Mouse (Mus musculus) kidney, embryonic 14.5 days (tissue): ENCODE results near the gene Man2a1. TPM values are rescaled to one million over a fixed set of nuclear protein-coding genes. Genes with fewer than 3 reads are reported as not detected.

Experiments used
- ATAC-seq: fragments of 200-750 bp; cut with Nextera tagmentation; 2 replicates; pipeline ENCODE4 v1.8.0; 2017; ENCODE audit warnings: moderate number of reproducible peaks, mild to moderate bottlenecking, moderate TSS enrichment, moderate library complexity; ENCODE audit not compliant: low FRiP score, low TSS enrichment
- H3K27ac ChIP-seq: fragments of 300-500 bp; sonication (generic); 2 replicates; pipeline ENCODE4 v1.5.1; 2014; ENCODE audit warnings: low read depth, mild to moderate bottlenecking, low read length, moderate library complexity, mixed read lengths
- H3K27me3 ChIP-seq: fragments of 300-500 bp; sonication (generic); 2 replicates; pipeline ENCODE4 v1.6.1; 2014; ENCODE audit warnings: mild to moderate bottlenecking, low read length; ENCODE audit not compliant: control insufficient read depth, insufficient read depth
- H3K36me3 ChIP-seq: fragments of 300-500 bp; sonication (generic); 2 replicates; pipeline ENCODE4 v1.6.1; 2014; ENCODE audit warnings: low read length, mixed read lengths; ENCODE audit not compliant: control insufficient read depth, insufficient read depth
- H3K4me1 ChIP-seq: fragments of 300-500 bp; sonication (generic); 2 replicates; pipeline ENCODE4 v1.6.1; 2014; ENCODE audit warnings: low read length, mixed read lengths; ENCODE audit not compliant: control insufficient read depth, insufficient read depth
- H3K4me2 ChIP-seq: fragments of 300-500 bp; sonication (generic); replicated peaks from 2 replicates; pipeline ENCODE4 v1.6.1; 2014; ENCODE audit warnings: low read depth, mild to moderate bottlenecking, low read length
- H3K4me3 ChIP-seq: fragments of 300-500 bp; sonication (generic); 2 replicates; pipeline ENCODE4 v1.5.1; 2014; ENCODE audit warnings: mild to moderate bottlenecking, low read length
- H3K9ac ChIP-seq: fragments of 300-500 bp; sonication (generic); 2 replicates; pipeline ENCODE4 v1.6.1; 2014; ENCODE audit warnings: low read depth, mild to moderate bottlenecking, low read length, moderate library complexity
- H3K9me3 ChIP-seq: fragments of 300-500 bp; sonication (generic); 2 replicates; pipeline ENCODE4 v1.6.1; 2016; ENCODE audit warnings: low read length; ENCODE audit not compliant: control insufficient read depth
- WGBS: fragments of 180-500 bp; shearing (Covaris S2); extraction: QIAGEN DNeasy Blood & Tissue Kit; methylation state at CpG from one replicate; pipeline ENCODE4 v1.1.7; 2014; 5-methylcytosine and 5-hydroxymethylcytosine counted together
- polyA plus RNA-seq: library from polyadenylated mRNA; unstranded; fragments of >200 nt; fragmentation: Nextera tagmentation; extraction: Ambion mirVana; gene quantifications from 2 replicates; pipeline ENCODE4 v1.2.1, GENCODE M21; 2014

Man2a1 gene
- polyA plus RNA-seq, 1 experiment from 2014 or later, result 12.5 TPM

DNA sequence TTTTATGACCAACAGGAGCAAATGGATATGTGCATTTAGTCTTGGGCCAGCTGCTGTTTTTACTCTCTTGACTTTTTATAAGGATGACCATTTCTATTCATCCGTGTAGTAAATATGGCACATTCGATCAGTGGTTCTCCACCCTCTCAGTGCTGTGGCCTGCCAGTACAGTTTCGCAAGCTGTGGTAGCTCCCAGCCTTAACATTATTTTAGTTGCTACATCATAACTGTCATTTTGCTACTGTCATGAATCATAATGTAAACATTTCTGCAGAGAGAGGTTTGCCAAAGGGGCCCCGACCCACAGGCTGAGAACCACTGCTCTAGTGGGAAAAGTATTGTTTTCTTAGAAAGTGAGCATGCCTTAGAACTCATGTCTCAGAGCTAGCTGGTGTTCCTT is 59.1 kb downstream of the Man2a1 start:
- Histone ChIP-seq H3K27ac (no peak overlapping the region), H3K4me3 (no peak overlapping the region), H3K9ac (no peak overlapping the region), H3K27me3 (no peaks in the 10 kb centered on the region), H3K9me3 (0 out of 2 replicates have a peak, but pooled peaks cover 2% of the 10 kb centered on the region), H3K36me3 (peaks cover 14% of the 10 kb centered on the region), H3K4me1 (no peaks in the 10 kb centered on the region), H3K4me2 (no peak overlapping the region)
- 91% methylated on average over 4 of the region's 4 CpGs for WGBS
- no peak for ATAC-seq

DNA sequence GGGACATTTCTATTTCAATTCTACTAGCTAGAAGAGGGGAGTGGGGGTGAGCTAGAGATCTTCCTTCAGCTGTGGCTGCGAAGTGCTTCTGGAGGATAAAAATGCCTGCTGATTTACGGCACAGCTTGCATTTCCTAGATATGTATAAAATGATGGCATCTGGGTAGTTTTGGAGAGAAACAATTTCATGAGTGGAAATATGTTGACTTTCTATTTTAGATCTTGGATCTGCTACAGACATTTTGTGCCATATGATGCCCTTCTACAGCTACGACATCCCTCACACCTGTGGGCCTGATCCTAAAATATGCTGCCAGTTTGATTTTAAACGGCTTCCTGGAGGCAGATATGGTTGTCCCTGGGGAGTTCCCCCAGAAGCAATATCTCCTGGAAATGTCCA is 66.0 kb downstream of the Man2a1 start:
- 81% methylated on average over 4 of the region's 4 CpGs for WGBS

DNA sequence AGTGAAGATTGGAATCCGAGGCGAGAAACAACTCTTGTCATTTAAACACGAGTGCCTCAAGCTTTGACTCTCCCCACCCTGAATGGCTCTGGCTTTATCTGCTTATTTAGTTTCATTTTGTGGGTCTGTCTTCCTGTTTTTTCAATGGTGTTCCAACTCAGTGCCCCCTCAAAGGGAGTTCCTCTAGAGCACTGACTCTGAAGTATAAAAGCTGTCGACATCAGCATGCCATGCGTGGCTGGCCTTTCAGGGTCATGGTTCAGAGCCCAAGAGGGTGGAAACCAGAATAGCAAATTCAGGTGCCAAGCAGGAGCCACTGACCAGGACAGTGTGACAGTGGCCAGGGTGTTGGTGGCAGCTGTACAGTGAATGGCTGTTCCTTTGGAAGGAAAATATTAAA is 68.0 kb downstream of the Man2a1 start:
- H3K4me2 ChIP-seq, result no peak overlapping the region
- no peaks in the 10 kb centered on the region for H3K4me1 ChIP-seq
- no peak overlapping the region for H3K9ac ChIP-seq
- no peaks in the 10 kb centered on the region for H3K9me3 ChIP-seq
- H3K4me3 ChIP-seq, result no peak overlapping the region
- H3K27ac ChIP-seq, result no peak overlapping the region
- ATAC-seq, result peak; percentile 98
- 36% methylated on average over 5 of the region's 5 CpGs for WGBS
- H3K27me3 ChIP-seq, result no peaks in the 10 kb centered on the region
- H3K36me3 ChIP-seq, result peaks cover 28% of the 10 kb centered on the region

More for the DNA sequence above, 66.0 kb downstream of the Man2a1 start:
- H3K27me3 ChIP-seq, result no peaks in the 10 kb centered on the region
- H3K4me3 ChIP-seq, result no peak overlapping the region
- H3K4me2 ChIP-seq, result no peak overlapping the region
- 0 out of 2 replicates have a peak, but pooled peaks cover 2% of the 10 kb centered on the region for H3K9me3 ChIP-seq
- no peak for ATAC-seq
- no peak overlapping the region for H3K9ac ChIP-seq
- H3K4me1 ChIP-seq, result no peaks in the 10 kb centered on the region
- H3K36me3 ChIP-seq, result peaks cover 18% of the 10 kb centered on the region
- no peak overlapping the region for H3K27ac ChIP-seq

DNA sequence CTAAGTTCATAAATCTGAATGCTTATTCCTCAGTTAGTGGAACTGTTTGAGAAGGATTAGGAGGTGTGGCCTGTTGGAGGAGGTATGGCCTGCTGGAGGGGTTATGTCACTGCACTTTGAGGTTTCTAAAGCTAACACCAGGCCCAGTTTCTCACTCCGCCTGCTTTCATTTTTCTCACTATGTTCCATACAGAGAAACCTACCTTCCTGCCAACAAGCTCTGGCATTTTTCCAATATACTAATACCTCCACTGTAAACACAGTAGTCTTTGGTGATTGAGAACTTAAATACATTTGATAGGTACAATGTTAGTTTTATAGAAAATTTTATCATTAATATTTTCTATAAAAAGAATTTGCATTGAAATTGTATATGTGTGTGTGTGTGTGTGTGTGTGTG is 73.9 kb downstream of the Man2a1 start:
- WGBS, result 100% methylated on average over 1 of the region's 1 CpGs
- peaks cover 33% of the 10 kb centered on the region for H3K36me3 ChIP-seq

DNA sequence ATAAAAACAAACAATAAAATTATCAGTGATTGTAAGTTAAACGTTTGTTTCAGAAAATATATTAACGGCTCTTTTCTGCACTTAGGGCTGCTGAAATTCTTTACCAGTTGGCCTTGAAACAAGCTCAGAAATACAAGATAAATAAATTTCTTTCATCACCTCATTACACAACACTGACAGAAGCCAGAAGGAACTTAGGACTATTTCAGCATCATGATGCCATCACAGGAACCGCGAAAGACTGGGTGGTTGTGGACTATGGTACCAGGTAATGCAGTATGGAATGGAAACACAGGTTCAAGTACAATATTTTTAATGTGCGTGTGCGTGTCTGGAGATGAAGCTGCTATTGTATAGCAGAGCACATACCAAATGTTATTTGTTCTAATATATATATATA is 74.4 kb downstream of the Man2a1 start:
- Histone ChIP-seq H3K27me3 (no peaks in the 10 kb centered on the region), H3K4me3 (no peak overlapping the region), H3K4me1 (no peaks in the 10 kb centered on the region), H3K27ac (no peak overlapping the region), H3K4me2 (no peak overlapping the region), H3K9ac (no peak overlapping the region), H3K36me3 (peaks cover 27% of the 10 kb centered on the region), H3K9me3 (peaks cover 3% of the 10 kb centered on the region; the same call in 1 of the 2 replicates)
- 92% methylated on average over 6 of the region's 6 CpGs for WGBS
- no peak for ATAC-seq

More for the DNA sequence above, 73.9 kb downstream of the Man2a1 start:
- Histone ChIP-seq H3K4me2 (no peak overlapping the region), H3K4me1 (no peaks in the 10 kb centered on the region), H3K9ac (no peak overlapping the region), H3K9me3 (peaks cover 3% of the 10 kb centered on the region; the same call in 1 of the 2 replicates), H3K4me3 (no peak overlapping the region), H3K27me3 (no peaks in the 10 kb centered on the region), H3K27ac (no peak overlapping the region)
- ATAC-seq, result no peak

DNA sequence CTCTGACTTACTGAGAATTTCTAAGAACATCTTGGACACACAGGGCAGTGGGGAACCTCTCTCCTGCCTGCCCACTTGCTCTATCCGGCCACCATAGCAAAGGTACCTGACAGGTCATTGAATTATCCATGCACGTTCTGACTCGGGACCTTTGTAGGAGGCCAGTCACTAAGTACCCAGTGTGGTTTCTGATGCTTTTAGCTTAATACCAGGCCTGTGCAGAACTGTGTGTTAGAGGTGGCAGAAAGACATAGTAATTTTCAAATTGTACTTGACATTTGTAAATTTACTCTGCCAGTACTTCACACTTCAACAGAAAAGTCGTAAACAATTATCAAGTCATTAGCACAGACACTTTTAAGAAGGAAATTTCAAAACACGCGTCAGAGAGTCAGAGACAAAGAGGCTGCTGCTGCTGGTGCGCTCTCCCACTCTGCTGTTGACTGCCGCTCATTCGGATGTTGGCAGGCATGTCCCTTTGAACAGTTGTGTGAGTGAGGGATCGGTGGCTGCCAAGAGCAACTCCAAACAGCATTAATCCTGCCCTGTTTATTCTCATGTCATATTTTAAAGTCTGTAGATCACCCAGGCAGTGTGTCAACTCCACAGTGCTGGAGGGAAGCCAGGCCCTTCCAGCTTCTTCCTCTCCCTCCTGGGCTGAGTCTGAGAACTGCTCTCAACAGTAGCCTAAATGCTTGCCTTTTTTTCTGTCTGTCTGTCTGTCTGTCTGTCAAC is 76.4 kb downstream of the Man2a1 start:
- 41% methylated on average over 10 of the region's 10 CpGs for WGBS
- no peak overlapping the region for H3K4me3 ChIP-seq
- no peak overlapping the region for H3K9ac ChIP-seq
- no peaks in the 10 kb centered on the region for H3K27me3 ChIP-seq
- peaks cover 19% of the 10 kb centered on the region for H3K36me3 ChIP-seq
- no peak overlapping the region for H3K4me2 ChIP-seq
- H3K4me1 ChIP-seq, result no peaks in the 10 kb centered on the region
- peaks cover 3% of the 10 kb centered on the region; the same call in 1 of the 2 replicates for H3K9me3 ChIP-seq
- ATAC-seq, result peak; percentile 91
- no peak overlapping the region for H3K27ac ChIP-seq

DNA sequence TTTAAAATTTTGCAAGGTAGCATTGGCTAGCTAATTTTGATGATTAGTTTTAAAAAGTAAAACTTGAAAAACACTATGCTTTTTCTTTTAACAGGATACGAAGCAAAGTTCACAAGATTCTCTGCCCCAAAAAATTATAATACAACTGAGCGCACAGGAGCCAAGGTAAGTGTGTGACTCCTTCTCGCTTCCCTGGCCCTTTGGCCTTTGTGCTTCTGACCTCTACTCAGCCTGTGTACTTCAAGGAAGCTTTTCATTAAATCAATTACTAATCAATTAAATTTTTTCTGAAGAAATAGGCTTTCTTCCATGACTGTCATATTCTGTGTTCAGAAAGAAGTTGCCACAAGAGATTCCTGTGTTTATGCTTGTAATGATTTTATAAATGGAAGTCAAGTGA is 80.9 kb downstream of the Man2a1 start:
- no peak overlapping the region for H3K9ac ChIP-seq
- no peak overlapping the region for H3K4me3 ChIP-seq
- peaks cover 3% of the 10 kb centered on the region; the same call in 1 of the 2 replicates for H3K36me3 ChIP-seq
- H3K4me2 ChIP-seq, result no peak overlapping the region
- H3K9me3 ChIP-seq, result no peaks in the 10 kb centered on the region
- WGBS, result 82% methylated on average over 3 of the region's 3 CpGs
- H3K4me1 ChIP-seq, result no peaks in the 10 kb centered on the region
- H3K27me3 ChIP-seq, result no peaks in the 10 kb centered on the region
- no peak for ATAC-seq
- H3K27ac ChIP-seq, result no peak overlapping the region

DNA sequence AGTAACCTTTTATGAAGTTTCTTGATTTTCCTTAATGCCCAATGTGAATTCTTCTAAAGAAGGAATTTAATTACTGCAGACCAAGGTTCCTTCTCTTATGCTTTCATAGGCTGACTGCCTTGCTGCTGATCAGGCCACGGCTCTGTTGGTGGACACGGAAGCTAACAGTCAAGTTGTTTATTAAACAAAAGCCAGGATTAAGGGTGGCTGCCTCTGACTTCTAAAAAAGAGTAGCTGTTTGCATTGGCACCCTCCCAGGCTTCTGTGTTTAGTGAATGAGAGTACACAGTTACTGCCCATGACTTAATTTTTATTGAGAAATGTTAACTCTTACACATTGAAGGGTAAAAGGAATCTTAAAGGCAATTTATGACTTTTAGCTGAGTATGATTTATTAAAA is 81.4 kb downstream of the Man2a1 start:
- Histone ChIP-seq H3K9ac (no peak overlapping the region), H3K27ac (no peak overlapping the region), H3K4me2 (no peak overlapping the region), H3K4me3 (no peak overlapping the region), H3K27me3 (no peaks in the 10 kb centered on the region), H3K4me1 (no peaks in the 10 kb centered on the region), H3K36me3 (peaks cover 3% of the 10 kb centered on the region; the same call in 1 of the 2 replicates), H3K9me3 (no peaks in the 10 kb centered on the region)
- ATAC-seq, result no peak
- WGBS, result 59% methylated on average over 2 of the region's 2 CpGs

DNA sequence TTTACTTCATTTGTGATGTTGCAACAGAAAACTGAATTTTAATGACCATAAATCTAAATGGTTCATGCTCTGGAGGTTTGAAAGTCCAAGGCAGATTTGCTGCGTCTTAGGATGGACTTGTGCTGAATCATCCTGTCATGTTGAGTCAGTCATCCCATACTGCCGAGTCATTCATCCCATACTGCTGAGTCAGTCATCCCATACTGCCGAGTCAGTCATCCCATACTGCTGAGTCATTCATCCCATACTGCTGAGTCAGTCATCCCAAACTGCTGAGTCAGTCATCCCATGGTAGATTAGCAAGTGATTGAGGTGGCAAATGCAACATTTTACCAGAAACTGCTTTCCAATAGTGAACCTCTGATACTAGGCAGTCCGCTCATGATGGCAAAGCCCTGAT is 83.6 kb downstream of the Man2a1 start:
- no peak overlapping the region for H3K9ac ChIP-seq
- no peaks in the 10 kb centered on the region for H3K27me3 ChIP-seq
- no peak overlapping the region for H3K4me2 ChIP-seq
- H3K4me3 ChIP-seq, result no peak overlapping the region
- 92% methylated on average over 4 of the region's 4 CpGs for WGBS
- peaks cover 3% of the 10 kb centered on the region; the same call in 1 of the 2 replicates for H3K36me3 ChIP-seq
- no peak for ATAC-seq
- H3K9me3 ChIP-seq, result no peaks in the 10 kb centered on the region
- no peaks in the 10 kb centered on the region for H3K4me1 ChIP-seq
- H3K27ac ChIP-seq, result no peak overlapping the region
